Mouse (Mus musculus): ENCODE results near the gene Dlg2.

DNA sequence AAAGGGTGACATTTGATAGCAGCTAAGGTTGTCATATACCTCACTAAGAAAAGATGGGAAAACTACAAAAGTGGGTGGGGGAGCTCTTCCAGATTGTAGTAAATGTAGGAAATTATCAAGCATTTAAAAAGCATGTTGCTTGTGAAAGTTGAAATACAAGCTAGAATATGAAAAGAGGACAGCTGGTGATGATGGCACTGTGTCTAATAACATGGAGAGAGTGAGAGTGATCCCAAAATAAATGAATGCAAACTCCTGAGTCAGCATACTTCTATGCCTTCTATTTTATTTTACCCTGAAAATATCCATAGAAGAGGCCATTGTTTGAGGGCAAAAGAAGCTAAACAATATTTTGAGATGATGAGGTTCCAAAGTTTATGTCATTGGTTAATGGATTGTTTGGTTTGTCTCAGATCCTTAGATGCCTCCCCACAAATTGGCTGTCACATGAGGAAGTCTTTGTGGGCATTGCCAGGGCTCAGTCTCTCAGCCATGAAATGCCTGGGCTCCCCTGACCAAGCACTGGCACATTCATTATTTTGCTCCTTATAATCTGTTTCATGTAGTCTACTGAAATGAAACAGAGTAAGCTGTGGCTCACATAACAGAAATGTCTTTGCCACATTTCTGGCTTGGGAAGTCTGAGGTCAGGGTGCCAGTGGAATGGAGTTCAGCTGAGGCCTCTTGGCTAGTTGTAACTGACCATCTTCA, 1276.8 kb downstream of the Dlg2 start:
- TF ChIP-seq POLR2A (IDR thresholded peaks at IDR 0.05; ENCODE audit: borderline replicate concordance, extremely low read depth, low read depth, low read length) (no peak), CTCF (IDR thresholded peaks at IDR 0.05; ENCODE audit: insufficient read depth, low read length) (no peak)
